Mouse (Mus musculus) frontal cortex, postnatal 36 days (tissue): ENCODE data around the gene Trpv4.

Experiments used
- DNase-seq, 2 experiments: peaks; one replicate each; pipeline ENCODE4 v3.0.0; 2022; ENCODE audit warnings: low spot score in 2 of 2

Gene Trpv4

DNA sequence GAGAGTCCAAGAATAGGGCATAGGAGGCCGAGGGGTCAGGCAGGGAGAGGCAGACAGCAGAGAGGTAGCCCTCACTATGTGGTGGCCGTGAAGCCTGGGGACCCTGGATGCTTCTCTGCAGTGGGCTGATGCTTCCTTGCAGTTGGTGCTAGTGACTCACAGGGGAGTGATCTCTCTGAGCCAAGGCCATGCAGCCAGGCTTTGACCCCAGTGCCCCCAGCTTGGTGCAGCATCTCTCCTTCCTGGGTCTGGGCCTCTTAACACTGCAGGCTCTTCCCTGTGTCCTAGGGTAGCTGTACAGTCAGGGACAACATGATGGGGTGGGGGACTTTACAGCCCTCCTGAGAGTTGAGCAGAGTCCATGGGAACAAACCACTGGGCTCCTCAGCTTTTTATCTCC, 68.8 kb downstream of the Trpv4 start:
- no peak for DNase-seq

DNA sequence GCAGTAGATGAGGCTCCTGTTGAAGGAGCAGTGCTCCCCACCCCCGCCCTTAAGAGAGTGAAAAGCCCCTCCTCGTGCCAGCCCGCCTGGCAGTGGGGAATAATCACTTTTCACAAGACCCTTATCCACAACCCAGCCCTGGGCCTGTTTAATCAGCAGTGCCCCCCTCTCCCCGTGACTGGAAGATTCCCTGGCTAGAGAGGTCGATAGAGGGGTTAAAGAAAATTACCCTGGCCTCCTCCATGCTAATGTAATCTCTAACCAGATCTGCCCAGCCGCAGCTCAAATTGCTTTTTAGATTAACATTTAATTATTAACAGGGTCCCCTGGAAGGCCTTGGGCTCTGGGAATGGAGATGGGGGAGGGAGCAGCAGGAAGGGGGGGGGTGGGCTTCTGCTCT, 69.2 kb downstream of the Trpv4 start:
- DNase-seq, result no peak

DNA sequence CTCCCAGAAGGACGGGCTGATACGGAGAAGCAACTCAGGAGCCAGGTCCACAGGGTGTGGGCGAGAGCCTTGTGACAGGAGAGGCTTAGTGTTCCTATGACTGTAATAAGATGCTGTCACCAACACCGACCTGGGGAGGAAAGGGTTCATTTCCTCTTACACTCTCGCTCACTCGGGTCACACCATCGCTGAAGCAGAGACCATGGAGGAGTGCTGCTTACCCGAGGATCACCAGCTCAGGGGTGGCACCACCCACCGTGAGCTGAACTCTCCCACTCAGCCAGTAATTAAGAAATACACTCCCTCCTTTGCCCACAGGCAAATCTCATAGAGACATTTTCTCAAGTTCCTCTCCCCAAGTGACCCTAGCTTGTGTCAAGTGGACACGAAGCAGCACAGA, 69.8 kb downstream of the Trpv4 start:
- DNase-seq, result no peak

DNA sequence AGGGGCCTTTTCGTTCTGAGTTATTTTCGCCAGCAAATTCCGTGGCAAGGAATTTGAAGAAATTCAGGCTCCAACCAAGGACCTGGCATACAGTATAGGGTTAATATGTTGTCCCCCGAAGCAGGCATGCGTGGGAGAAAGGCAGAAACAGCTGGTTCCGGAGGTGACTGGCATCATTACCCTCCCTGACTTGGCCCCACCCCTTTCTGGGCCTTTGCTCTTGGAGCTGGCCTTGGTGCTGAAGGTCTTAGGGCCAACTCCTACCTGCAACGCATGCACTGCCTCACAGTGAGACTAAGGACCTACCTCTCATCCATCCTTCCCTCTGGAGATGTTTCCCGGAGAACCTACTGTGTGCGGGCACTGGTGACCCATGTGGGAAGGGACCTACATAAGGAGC, 70.3 kb downstream of the Trpv4 start:
- DNase-seq, result no peak

DNA sequence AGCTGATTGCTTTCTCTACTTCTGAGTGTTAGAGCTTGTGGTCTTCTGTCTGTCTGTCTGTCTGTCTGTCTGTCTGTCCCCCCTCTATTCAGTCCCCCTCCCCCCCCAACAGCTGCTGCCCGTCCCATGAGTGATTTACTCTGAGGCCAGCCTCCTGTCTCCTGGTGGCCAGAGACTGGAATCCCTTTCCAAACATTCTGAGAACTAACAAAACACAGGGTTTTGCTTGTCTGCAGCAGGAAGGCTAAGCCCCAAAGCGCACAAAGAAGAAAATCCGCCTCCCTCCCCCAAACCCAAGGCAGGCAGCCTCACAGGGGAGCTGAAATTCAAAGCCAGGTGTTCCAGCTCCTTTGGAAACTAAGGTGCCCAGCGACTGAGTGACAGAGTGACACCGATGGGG, 72.5 kb downstream of the Trpv4 start:
- no peak for DNase-seq

DNA sequence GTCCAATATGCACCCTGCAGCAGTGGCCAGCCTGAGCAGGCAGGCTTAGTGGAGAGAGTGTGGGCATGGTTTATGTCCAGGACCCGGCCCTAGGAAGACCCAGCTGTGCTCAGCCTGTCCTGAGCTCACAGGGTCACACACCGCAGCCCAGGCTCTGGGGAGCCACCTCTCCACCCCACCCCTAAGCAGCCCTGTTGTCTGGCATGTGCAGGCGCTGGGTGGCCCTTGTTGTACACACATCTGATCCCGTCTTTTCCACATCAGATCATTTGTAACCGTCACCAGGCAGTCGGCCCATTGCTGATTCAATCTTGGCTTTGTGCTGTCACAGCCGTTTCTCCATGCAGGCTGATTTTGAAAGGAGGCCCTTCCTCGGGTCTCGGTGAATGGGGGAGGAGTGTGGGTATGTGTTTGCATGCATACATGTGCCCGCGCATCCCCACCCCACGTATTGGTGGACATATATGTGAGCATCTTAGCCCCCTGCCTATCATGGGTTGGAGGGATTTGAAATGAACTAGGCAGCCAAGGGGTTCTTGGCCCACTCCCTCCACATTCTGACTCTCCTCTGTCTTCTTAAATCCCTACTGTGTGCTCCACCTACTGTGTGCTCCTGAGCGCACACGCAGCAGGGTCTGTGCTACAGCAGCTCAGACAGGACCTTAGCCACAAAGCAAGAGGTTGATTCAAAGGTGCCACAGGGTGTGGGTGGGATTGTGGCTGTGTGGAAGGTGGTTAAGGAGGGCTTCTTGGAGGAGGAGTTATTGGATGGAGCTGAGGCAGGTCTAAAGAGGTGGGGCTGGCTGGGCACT, 73.7 kb downstream of the Trpv4 start:
- no peak for DNase-seq

DNA sequence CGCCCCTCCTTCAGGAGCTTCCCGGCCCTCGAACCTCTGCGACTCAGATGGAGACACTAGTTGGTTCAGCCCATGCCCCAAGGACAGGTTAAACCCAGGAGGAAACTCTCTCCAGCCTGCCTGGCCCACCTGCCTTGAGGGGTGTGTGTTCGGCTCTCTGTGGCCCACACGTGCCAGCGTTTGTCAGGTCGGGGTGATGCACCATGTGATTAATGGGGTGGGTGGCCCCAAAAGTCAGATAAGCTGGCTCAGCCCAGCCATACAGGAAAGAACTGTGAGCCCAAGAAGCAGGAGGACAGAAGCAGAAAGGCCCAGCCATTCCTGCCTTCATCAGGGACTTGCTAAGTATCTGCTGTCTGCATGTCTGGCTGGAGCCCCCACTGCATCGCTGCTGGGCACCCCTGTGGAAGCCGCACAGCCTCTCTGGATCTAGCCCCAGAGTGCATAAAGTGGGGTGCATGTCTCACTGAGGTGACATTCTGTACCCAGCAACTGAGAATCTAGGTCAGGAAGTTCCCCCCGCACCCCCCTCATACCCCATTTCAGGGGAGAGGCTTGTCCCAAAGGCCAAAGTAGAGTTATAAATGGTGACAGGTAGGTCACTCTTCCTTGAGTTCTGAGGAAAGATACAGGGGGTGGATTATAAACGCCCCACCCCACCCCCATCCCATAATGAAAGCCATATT, 74.6 kb downstream of the Trpv4 start:
- no peak for DNase-seq

DNA sequence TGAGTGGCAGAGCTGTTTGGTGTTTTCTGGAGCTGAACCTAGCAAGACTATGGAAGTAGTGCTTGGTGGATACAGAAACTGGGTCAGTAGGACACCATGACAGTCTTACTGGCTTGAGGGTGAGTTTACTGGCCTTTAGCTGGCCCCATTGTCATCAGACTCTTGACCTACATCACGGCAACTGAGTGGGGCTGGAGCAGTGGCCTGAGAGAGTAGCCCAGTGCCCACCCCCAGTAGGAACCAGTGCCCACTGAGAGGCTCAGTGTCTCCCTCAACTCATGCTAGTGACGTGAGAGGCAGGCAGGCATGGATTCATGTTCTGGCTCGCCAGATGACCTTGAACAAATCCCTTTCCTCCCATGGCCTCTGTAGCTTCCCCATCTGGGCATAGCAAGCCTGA, 75.2 kb downstream of the Trpv4 start:
- DNase-seq, result no peak

DNA sequence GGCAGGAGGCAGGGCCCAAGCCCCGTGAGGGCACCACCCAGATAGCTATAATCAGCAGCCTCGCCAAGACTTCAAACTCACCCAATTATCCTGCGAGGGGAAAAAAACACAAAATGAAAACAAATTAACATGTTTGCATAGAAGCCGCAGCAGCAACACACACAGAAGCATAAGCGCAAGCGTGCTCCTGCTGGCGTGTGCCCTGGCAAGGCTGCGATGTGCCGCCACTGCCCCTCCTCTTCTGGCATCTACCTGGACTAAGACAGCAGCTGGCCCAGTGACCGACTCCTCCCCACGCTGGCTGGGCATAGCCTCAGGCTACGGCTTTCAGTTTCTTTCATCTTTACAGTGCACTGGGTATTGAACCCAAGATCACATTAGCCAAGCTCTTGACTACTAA, 76.7 kb downstream of the Trpv4 start:
- DNase-seq, result no peak

DNA sequence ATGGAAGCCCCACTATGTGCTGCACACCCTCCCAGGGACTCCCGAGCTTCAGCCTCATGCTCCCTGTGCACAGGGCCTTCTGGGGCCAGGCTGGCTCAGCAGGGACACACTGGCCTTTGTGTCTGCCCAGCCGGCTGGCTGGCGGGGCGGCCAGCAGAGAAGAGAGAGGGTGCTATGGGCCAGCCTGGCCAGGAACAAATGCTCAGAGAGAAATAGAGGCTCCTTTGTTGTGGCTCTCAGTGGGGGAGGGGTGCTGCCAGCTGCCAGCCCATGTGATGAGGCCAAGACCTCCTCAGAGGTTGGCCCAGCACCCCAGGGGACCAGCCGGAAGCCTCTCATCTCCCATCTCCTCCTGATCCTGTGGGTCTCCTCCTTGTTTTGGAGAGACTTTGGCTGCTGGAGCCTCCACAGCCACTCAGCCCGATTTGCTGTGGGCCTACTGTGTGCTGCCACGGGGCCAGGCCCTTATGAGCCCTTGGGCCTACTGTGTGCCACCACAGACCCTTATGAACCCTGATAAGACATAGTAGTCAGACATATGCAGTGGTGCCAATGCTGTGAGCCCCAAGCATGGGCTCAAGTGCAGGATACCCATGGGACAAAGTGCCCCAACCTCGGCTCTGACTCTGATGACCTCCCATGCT, 78.4 kb downstream of the Trpv4 start:
- peak; percentile 32 to 49 for DNase-seq

DNA sequence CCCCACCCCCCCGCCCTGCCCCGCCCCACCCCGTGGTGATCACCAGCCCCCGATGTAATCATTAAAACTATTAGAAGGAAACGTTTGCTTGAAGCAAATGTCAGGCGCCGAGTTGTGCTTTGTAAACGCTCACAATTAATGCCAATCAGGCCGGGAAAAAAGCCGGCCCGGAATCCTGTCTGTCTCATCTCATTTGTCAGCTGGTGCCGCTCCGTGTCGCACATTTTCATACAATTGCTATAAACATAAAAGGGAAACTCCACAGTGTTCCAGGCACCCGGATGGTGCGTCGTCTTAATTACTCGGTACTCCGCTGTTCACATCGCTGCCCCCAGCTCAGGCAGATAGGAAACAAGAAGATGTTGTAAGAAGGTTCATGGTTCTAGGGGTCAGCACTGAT, 79.9 kb downstream of the Trpv4 start:
- DNase-seq, result no peak

DNA sequence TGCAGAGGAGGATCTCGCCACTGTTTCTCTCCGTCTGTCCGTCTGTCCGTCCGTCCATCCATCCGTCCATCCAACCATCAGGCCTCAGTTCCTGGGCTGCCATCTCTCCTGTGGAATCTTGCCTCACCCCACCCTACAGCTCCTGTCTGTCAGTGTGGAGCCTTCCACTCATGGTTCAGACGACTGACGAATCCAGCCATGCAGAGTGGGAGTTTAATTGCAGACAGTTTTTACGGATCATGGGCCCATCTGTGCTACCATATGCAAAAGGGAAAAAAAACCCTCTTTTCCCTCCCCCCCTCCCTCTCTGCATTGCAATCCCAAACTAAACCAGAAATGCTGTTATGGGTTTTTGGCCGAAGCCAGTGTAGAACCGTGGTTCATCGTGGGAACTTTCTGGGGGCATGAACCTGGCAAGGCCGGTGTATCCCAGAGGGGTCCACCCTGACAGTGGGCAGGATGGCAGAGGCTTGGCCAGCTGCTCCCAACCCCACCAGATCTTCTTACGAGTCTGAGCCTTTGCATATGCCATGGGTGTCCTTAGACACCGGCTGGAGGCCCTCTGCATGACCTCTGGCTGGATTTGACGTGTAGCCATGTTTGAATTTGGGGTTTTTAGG, 82.1 kb downstream of the Trpv4 start:
- DNase-seq, result peak; percentile 36 to 69

DNA sequence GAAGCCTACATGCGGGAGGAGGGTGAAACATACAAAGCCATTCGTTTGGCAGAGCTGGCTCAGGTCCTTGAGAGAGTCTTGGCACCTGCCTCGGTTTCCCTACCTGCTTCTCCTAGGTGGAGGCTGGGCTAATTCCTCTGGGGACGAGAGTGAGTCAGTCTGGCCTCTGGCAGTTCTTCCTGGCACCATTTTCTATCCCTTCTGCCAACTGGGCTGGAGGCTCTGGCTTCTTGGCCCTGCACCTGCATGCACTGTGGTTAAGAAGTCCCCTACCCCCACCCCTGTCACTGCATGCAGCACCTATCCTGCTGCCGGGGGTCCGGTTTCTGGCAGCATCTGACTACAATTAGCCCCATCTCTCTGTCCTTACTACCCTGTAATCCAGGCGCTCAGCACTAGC, 82.7 kb downstream of the Trpv4 start:
- no peak for DNase-seq

DNA sequence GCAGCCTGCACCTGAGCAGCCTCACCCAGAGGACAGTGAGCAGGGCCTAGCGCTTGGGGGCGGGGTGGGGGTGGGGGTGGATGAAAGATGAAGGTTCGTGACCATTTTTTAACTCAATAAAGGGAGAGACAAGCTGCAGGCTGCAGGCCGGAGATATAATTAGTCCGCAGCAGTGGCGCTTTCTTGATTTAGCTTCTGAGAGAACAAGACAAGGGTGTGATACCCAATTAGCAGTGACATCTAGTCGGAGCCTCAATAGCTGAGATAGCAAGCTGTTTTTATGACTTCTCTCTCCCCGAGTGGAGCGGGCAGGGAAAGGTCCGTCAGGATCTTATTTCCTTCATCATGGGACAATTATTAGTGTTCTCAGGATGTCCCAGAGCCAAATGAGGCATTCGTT, 83.2 kb downstream of the Trpv4 start:
- DNase-seq, result no peak

DNA sequence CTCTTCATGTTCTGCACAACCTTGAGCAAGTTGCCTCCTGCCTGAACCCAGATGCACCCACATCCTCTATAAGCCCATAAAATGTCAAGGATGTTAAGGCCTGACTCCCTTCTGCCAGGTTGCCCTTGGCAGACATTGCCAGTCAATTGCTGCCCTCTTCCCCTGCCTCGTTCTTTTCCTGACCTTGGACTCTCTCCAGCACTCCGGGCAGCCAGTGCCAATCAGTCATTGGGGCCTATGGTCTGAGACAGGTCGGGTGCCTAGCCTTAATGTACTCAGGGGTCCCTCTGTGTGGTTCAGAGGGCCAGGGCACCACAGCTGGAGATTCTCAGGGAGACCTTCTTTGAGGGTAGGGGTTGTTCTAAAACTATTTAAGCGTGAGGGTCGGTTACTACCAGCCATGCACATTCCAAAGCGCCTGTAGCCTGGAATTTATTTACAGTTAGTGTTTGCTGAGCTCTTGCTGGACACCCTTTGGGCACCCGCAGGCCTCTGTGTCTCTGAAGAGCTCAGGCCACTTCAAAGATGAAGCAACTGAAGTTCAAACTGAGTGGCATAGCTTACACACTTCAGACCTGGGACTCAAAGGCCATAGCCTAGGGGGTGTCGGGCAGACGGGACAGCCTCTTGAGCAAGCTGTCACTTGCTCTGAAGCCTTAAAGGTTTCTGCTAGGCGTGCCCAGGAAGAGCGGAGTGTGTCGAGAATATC, 84.1 kb downstream of the Trpv4 start:
- DNase-seq, result no peak

DNA sequence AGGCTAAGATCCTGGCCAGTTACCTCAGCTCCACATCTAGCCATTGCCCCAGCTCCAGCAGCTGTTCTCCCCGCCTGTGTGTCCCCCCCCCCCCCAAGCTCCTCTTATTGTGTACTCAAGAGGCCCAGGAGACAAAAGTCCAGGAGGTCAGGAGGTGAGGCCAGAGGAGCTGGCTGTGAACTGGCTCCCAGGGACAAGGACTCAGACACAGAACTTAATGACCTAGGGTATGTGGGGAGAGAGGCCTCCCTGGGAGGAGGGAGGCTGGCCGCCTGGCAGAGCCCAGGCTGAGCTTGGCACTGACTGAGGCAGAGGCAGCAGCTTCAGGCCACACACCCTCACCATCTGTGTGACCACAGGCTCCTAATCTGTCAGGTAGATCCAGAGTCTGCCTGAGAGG, 85.2 kb downstream of the Trpv4 start:
- DNase-seq, result no peak
